Mouse (Mus musculus): Measurements from ENCODE around the gene Xpo5.

DNA sequence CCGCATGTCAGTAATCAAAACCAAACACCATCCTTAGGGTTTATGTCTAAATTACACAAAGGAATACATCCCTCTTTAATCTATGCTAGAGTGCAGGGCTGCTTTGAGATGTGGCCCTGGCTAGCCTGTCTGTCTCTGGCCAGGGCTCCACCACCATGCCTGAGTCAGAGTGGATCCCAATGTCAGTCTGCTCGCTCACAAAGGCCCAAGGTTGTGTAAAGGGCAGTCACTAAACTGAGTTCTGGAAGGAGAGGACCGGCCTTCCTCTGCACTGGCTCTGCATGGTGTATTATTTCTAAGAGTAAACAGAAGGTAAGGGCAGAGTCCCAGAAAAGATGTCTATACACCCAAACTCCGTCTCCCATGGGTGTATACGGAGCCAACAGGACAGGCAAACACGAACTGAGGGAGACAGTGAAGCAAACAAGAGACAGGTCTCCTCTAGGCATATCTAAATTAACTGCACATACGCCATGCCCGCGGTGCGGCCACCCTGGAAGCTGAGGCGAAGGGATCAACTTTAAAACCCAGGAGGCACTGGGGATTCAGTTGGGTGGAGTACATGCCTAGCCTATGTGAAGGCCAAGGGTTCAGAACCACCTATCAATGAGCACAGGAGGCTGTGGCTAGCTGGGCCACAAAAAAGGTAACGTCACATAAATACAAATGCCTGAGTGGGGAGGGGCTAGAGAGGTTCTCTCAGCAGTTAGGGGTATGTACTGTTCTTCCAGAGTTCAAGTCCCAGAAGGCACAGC is 75.6 kb downstream of the Xpo5 start:
- TF ChIP-seq POLR2A (IDR thresholded peaks at IDR 0.05; ENCODE audit: borderline replicate concordance, extremely low read depth, insufficient read depth, insufficient read length, poor library complexity, severe bottlenecking) (no peak), CTCF (IDR thresholded peaks at IDR 0.05; ENCODE audit: borderline replicate concordance, extremely low read depth, insufficient read depth, insufficient read length) (no peak)

All from brain, embryonic 14.5 days (tissue).